Mouse (Mus musculus): ENCODE measurements around the gene Oas1a.
"Not testable (repeated sequence)": the region's sequence is repeated elsewhere in the genome, so short reads cannot be mapped to it uniquely, and the experiment has no call there.

Gene Oas1a

GRCm38 (mm10) chr5:120906791-120907733 is at the start of gene Oas1a:
Gene Oas1a, minus strand, starts transcription at chr5:120907521.
- DNase-seq (ENCODE audit: low spot score in 2 of 2): not testable (repeated sequence)

- DNase-seq (ENCODE audit: low spot score in 2 of 2): no peak
Observed at GRCm38 (mm10) chr5:120953974-120954373, 46.7 kb upstream of the Oas1a start.

GRCm38 (mm10) chr5:120952242-120952770 is 45.0 kb upstream of the Oas1a start:
- DNase-seq (ENCODE audit: low spot score in 2 of 2): no peak

- no peak for DNase-seq (ENCODE audit: low spot score in 2 of 2)
Observed at GRCm38 (mm10) chr5:120942076-120942475, 34.8 kb upstream of the Oas1a start.

- DNase-seq (ENCODE audit: low spot score in 2 of 2): no peak
Observed at GRCm38 (mm10) chr5:120938586-120938985, 31.3 kb upstream of the Oas1a start.

- no peak for DNase-seq (ENCODE audit: low spot score in 2 of 2)
Observed at GRCm38 (mm10) chr5:120937841-120938240, 30.5 kb upstream of the Oas1a start.

GRCm38 (mm10) chr5:120933966-120934365 is 26.6 kb upstream of the Oas1a start:
- no peak for DNase-seq (ENCODE audit: low spot score in 2 of 2)

GRCm38 (mm10) chr5:120927036-120927435 is 19.7 kb upstream of the Oas1a start:
- no peak for DNase-seq (ENCODE audit: low spot score in 2 of 2)

GRCm38 (mm10) chr5:120926311-120926710 is 19.0 kb upstream of the Oas1a start:
- not testable (repeated sequence) for DNase-seq (ENCODE audit: low spot score in 2 of 2)

- DNase-seq (ENCODE audit: low spot score in 2 of 2): not testable (repeated sequence)
Observed at GRCm38 (mm10) chr5:120924520-120924919, 17.2 kb upstream of the Oas1a start.

GRCm38 (mm10) chr5:120923969-120924368 is 16.6 kb upstream of the Oas1a start:
- DNase-seq (ENCODE audit: low spot score in 2 of 2): no peak

GRCm38 (mm10) chr5:120920296-120920695 is 13.0 kb upstream of the Oas1a start:
- no peak for DNase-seq (ENCODE audit: low spot score in 2 of 2)

GRCm38 (mm10) chr5:120919156-120919935 is 12.0 kb upstream of the Oas1a start:
- not testable (repeated sequence) for DNase-seq (ENCODE audit: low spot score in 2 of 2)

GRCm38 (mm10) chr5:120914204-120914603 is 6.9 kb upstream of the Oas1a start, which contains the start of gene Oas1d:
Gene Oas1d, plus strand, starts transcription at chr5:120914536.
- DNase-seq (ENCODE audit: low spot score in 2 of 2): not testable (repeated sequence)

GRCm38 (mm10) chr5:120908196-120908920 is 1.0 kb upstream of the Oas1a start:
- no peak for DNase-seq (ENCODE audit: low spot score in 2 of 2)

- DNase-seq (ENCODE audit: low spot score in 2 of 2): no peak
Observed at GRCm38 (mm10) chr5:120902056-120902455, 5.3 kb downstream of the Oas1a start.

GRCm38 (mm10) chr5:120900666-120901065 is 6.7 kb downstream of the Oas1a start:
- DNase-seq (ENCODE audit: low spot score in 2 of 2): no peak

- no peak for DNase-seq (ENCODE audit: low spot score in 2 of 2)
Observed at GRCm38 (mm10) chr5:120898726-120899125, 8.6 kb downstream of the Oas1a start.

- no peak for DNase-seq (ENCODE audit: low spot score in 2 of 2)
Observed at GRCm38 (mm10) chr5:120898307-120898706, 9.0 kb downstream of the Oas1a start.

GRCm38 (mm10) chr5:120895231-120895900 is 12.0 kb downstream of the Oas1a start:
- DNase-seq (ENCODE audit: low spot score in 2 of 2): no peak

- not testable (repeated sequence) for DNase-seq (ENCODE audit: low spot score in 2 of 2)
Observed at GRCm38 (mm10) chr5:120894692-120895091, 12.6 kb downstream of the Oas1a start.
